Mouse (Mus musculus) gastrocnemius, postnatal 4 days (tissue): ENCODE results near the gene Rcc1. TPM values are rescaled to one million over a fixed set of nuclear protein-coding genes. Genes with fewer than 3 reads are reported as not detected.
A peak's percentile ranks its signal among the peaks of the same experiment; 100 is the strongest.
"Not testable (repeated sequence)": the region's sequence is repeated elsewhere in the genome, so short reads cannot be mapped to it uniquely, and the experiment has no call there.

Experiments
- DNase-seq, 2 experiments: peaks; one replicate each; pipeline ENCODE4 v3.0.0; 2021 to 2022; ENCODE audit warnings: low spot score in 2 of 2, mixed read lengths in 2 of 2
- total RNA-seq, 2 experiments: library from RNA; stranded (reverse); gene quantifications; 2 replicates each; pipeline ENCODE4 v1.2.3; 2021

Gene Rcc1
- total RNA-seq, 2 experiments from 2014 or later = 25.3 to 27.7 TPM

GRCm38 (mm10) chr4:132328391-132328982 is 24.9 kb downstream of the Rcc1 start:
- DNase-seq = no peak

DNA sequence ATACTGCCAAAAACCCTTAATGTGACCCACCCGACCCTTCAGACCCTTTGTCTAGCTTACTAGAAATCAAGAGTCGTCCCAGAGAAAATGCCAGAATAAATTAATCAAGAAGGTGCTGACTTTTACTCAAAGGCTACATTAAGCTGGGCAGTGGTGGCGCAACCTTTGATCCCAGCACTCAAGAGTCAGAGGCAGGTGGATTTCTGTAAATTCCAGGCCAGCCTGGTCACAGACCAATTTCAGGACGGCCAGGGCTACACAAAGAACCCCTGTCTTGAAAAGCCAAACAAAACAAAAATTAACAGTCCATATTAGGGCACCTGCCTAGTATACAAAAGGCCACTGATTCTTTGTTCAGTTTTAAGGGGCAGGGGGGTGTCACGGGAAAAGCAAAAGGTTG is 26.9 kb downstream of the Rcc1 start:
- no peak for DNase-seq

DNA sequence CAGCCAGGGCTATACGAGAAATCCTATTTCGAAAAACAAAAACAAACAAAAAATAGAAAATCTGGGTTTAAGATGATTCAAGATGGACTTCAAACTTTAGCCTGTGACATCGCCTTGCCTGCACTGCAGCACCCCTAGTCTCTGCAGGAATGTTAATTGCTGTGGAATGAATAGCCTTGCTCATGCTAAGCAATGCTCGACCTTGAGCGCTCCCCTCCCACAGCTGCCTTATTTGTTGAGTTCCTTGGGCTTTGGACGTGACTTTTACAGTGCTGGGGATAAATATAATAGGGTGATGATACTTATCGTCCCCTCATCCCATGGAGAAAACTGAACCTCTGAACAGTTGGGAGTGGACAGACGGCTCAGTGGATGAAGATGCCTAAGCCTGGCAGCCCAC is 37.7 kb downstream of the Rcc1 start:
- no peak for DNase-seq

DNA sequence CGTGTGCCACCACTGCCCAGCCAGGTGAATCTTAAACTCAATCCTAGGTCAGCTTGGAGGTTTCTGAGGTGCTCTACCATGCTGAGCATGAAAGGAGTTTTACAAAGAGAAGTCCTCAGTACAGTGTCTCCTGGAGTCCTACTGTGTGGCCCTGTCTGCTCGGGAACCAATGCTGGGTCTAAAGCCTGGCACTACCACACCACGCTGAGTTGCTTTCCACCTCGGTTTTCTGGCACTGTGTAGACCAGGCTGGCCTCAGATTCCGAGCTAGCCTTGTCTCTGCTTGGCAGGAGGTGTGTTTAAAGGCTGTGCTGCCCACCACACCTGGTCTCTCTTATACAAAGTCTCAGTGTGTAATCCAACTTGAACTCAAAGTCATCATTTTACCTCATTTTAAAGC is 40.8 kb downstream of the Rcc1 start:
- no peak for DNase-seq

DNA sequence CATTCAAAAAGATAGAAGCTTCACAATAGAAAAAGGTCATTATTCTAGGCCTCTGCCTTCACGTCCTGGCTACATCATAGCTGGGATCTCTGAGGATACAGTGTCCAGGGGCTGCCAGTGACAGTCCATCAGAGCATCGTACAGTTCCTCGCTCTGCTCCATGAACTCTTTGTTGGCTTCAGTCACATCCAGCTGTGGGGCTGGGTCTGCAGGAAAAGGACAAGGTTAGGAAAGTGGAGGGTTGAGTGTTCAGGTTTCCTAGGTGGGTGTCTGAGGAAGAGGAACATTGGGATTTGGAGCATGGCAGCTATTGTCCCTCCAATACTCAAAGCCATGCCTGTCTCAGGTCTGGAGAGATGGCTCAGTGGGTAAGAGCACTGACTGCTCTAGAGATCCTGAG is 41.6 kb downstream of the Rcc1 start:
- no peak for DNase-seq

- DNase-seq = no peak
These were observed 42.2 kb downstream of the Rcc1 start for GRCm38 (mm10) chr4:132311209-132311608.

- no peak for DNase-seq
These were observed 43.4 kb downstream of the Rcc1 start for GRCm38 (mm10) chr4:132309849-132310472.

DNA sequence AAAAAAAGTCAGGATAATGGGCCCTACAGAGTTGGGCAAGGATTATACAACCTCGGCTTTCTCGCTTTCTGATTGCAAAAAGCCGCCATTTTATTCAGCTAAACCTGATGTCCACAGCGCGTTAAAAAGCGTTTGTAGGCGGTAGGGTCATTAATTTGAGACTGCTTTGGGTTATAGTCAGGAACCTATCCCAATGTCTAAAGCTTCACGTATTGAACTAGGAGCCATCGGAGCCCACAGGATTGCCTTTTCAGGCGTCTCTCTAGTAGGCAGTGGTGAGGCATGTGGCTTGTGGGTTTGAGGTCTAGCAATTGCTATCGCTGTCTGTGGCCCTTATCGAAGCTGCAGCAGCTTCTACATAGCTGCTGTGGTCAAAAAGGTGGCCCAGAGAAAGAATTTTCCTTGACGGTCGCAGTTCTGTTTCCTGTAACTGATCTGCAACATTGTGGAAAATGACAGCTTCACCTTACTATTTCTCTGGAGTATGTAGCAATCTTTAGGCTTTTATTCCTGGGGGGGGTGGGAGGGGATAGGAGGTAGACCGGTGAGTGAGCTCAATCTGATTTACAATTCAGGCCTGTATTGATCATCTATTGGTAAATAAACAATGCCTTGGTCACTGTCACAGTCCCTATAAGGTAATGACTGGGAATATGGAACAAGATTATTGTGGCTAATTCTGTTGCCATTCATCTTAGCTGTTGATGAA is 44.1 kb downstream of the Rcc1 start:
- DNase-seq = no peak

DNA sequence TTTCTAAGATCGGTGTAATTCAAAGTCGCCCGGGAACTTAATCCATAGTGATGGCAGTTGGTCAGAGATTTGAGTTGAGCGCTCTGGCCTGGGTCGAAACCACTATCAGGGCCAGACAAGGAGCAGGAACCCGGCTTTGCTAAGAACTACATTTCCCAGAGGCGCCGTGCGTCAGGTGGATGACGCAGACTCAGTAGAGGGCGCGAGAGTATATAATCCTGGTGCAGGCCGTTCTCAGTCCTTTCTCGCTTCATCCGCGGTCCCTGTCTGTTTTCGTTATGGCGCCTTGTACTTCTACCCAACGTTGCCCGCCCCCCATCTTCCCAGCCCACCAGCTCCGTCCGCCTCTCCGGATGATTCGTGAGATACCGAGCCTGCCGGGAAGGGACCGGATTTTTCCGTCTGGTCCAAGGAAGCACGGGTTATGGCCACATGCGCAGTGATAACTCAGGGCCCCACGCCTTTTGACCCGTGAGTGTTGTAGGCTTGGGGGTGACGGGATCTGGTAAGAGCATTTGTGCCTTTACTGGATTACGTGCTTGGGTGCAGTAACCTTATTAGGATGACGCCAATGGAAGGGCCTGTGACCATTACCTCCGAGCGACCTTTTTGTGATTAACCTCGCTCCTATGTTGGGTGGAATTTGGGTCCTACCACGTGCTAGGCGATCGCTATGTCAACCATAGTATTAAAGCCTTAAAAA is 44.8 kb downstream of the Rcc1 start:
- peak; percentile 67 to 85 for DNase-seq

- no peak for DNase-seq
These were observed 47.4 kb downstream of the Rcc1 start for GRCm38 (mm10) chr4:132306004-132306403.

DNA sequence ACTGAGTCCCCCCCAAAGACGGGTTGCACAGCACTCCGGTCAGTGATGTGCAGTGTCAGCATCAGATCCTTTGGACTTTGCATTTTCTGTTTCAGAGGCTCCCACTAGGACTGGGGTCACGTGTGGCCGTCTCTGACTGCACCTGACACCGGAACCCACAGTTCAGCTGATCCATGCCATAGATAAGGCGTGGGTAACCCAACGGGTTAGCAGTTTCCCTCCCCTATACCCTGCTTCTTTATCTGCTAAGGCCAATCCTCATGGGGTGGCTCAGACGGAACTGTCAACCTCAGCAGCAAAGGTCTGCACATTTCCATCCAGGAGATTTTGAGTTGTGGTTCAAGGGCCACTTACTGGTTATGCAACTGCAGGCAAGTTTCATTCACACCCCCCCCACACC is 48.1 kb downstream of the Rcc1 start:
- no peak for DNase-seq

DNA sequence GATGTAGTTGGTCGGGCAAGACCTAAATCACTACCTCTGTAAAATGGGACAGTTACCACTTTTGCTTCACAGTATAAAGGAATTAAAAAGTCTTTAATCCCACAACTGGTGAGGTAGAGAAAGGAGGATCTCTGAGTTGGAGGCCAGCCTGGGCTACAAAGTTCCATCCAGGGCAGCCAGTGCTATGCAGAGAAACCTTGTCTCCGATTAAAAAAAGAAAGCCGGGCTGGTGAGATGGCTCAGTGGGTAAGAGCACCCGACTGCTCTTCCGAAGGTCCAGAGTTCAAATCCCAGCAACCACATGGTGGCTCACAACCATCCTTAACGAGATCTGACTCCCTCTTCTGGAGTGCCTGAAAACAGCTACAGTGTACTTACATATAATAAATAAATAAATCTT is 49.9 kb downstream of the Rcc1 start:
- not testable (repeated sequence) for DNase-seq

DNA sequence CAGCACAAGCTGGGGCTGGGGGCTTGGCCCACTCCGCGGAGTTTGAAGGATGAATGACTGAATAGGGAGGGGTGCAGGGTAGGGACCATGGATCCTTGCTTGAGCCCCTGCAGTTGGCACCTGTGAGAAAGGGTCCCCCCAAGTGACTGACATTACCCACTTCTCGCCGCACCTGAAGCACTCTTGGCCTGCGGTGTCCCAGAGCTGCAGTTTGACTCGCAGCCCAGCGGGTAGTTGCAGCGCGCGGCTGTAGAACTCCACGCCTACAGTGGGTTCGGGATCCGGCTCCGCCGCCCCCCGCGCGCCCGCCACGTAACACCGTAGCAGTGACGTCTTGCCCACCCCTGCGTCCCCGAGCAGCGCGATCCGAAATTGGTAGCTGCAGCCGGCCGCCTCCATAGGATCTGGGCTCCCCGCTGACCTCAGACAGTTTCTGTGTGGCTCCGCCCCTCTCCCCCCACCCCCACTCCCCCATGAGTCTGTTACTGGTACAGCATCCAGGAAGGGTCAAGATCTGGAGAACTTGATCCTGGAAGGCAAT is 50.4 kb downstream of the Rcc1 start, which contains the start of gene Rab42:
Rab42 (minus strand) TSS at position 447 of the 541 bp plus-strand sequence.
- DNase-seq = peak; percentile 26 to 53

GRCm38 (mm10) chr4:132301965-132302938 is 51.2 kb downstream of the Rcc1 start:
- DNase-seq = no peak

DNA sequence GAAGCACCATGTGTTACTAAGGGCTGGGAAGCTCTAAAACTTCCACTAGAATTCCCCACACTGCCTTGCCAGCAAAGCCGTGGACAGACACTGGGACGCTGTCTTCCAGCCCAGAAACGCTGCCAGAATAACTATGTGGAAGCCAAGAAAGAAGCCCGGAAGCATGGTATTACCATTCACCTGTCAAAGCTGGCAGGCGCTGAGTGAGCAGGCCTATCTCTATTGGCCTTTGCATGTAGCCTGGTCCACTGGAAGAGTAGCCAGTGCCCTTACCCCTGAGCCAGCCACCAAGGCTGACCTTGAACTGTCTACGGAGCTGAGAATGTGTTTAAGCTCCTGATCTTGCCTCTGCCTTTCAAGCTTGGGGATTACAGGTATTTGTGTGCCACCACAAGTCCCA is 51.9 kb downstream of the Rcc1 start:
- DNase-seq = peak in 1 of 2 experiments; percentile 28

DNA sequence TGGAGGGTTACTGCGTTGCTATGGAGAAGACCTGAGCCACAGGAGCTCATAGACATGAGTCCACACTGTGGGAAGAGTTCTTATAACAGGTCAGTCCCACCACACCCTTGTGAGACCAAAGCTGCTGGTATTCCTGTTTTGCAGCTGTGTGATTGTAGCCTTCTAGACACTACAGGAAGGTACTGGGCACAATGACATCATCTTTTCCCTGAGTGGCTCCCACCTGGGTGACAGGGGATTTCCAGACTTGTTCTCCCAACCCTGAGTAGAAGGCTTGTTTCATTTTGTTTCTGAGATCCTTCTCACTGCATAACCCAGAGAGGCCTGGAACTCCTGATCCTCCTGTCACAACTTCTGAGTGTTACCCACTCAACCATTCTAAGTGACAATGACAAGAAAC is 53.6 kb downstream of the Rcc1 start:
- no peak for DNase-seq

- DNase-seq = no peak
These were observed 57.6 kb downstream of the Rcc1 start for GRCm38 (mm10) chr4:132295696-132296390.

DNA sequence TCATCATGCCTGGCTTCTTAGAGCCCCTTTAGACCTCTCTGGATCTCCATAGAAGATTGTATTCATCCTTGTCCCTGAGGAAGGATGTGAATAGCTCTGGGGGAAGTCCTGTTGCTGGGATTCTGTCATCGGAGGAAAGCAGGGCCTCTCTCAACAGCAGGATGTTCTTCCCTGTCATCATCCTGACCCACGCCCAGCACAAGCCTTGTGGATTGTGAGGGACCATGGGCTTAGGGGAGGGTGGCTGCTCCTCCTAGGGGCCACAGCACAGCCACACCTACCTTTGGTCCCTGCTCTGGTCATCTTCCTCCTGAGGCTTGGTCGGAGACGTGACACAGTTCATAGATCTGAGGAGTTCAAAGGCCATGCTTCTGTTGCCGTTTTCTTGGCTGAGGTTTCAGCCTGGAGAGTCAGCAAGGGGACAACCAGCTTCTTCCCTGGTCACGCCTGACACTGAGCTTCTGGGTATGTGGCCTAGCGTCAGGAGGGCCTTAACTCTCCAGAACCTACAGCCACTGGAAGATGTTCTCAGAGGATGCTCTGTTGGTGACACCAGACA is 59.6 kb downstream of the Rcc1 start:
- DNase-seq = no peak

DNA sequence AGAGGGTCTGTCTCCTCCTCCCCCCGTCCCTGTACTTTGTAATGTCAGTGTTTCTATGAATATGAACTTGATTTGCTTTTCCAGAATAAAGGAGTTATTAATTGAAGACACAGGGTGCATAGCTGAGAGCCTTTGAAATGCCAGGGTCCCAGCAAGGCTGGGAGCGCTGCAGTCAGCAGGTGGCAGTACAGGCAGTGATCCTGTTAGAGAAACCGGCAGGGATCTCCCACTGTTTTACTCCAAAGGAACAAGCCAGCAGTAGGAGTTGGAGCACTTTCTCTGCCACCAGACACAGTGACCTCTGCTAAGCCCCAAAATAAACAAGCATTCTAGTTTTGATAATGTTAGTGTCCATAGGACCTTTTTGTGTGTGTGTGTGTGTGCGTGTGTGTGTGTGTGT is 60.4 kb downstream of the Rcc1 start:
- peak in 1 of 2 experiments; percentile 61 for DNase-seq
